Mouse (Mus musculus): ENCODE results near the gene Oas1e. TPM values are rescaled to one million over a fixed set of nuclear protein-coding genes. Genes with fewer than 3 reads are reported as not detected.
A peak's percentile ranks its signal among the peaks of the same experiment; 100 is the strongest.
"Not testable (repeated sequence)": the region's sequence is repeated elsewhere in the genome, so short reads cannot be mapped to it uniquely, and the experiment has no call there.

Gene Oas1e
- total RNA-seq (2021) (not detected), polyA plus RNA-seq (2012; rRNA removed) (not detected in 2 replicates)
- long read RNA-seq, result 0 reads

DNA sequence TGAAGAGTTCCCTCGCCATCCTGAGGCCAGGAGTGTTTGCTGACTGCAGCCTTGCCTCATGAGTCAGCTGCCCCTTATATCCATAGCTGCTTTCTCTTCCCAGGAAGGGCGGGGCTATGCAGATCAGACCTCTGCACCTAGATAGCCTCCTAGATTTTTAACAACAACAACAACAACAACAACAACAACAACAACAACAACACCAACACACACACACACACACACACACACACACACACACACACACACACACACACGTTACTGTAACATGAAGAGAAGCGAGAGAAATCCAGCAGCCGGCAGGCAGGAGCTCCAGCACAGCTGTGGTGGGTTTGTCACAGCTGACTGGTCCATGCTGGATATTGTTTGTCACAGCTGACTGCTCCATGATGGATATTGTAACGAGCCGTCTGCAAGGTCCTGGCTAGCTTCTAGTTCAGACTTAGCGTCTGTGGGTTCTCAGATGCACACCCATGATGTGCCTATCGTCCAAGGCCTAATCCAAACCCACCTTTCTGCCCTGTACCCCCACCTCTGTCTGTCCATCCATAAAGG is at the start of gene Oas1e:
Gene Oas1e, minus strand, starts transcription at position 51 of the 555 bp plus-strand sequence.
- H3K27me3 ChIP-seq (ENCODE audit: control insufficient read depth, insufficient read depth, low read length); H3K4me3 ChIP-seq; H3K79me2 ChIP-seq (replicated peaks; ENCODE audit: control insufficient read depth, insufficient read depth, low read length); H3K9ac ChIP-seq (ENCODE audit: low read depth, low read length); DNase-seq; H3K27ac ChIP-seq; H3K4me1 ChIP-seq (ENCODE audit: control insufficient read depth, insufficient read depth, low read length); H3K36me3 ChIP-seq (ENCODE audit: control insufficient read depth, insufficient read depth, low read length): not testable (repeated sequence)
- intact Hi-C loops (cut with DNase I), result loop anchor here (10.0 kb wide), 1 partner anchor 129 kb away; no protein-coding TSS in a partner anchor
- WGBS, result 76% methylated on average over 9 of the region's 9 CpGs

DNA sequence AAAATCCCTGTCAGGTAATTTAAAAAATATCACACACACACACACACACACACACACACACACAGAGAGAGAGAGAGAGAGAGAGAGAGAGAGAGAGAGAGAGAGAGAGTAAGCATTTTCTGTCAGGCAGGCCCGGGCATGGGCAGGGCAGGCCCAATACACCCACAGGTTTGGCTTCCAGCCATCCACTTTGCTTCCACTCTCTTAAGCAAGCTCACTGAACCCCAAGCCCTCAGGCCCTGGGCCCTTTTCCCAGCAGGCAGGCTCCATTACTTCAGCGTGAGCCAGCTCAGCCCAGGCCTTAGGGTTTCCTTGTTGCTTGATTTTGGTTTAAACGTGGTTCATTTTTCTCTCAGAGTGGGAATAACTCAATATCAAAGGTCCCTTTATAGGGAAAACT is 49.4 kb upstream of the Oas1e start:
- Histone ChIP-seq H3K4me3 (no peak overlapping the region), H3K4me1 (ENCODE audit: control insufficient read depth, insufficient read depth, low read length) (no peaks in the 10 kb centered on the region), H3K27ac (no peak overlapping the region), H3K36me3 (ENCODE audit: control insufficient read depth, insufficient read depth, low read length) (no peaks in the 10 kb centered on the region), H3K9ac (ENCODE audit: low read depth, low read length) (no peak overlapping the region), H3K27me3 (ENCODE audit: control insufficient read depth, insufficient read depth, low read length) (no peaks in the 10 kb centered on the region), H3K79me2 (replicated peaks; ENCODE audit: control insufficient read depth, insufficient read depth, low read length) (no peaks in the 10 kb centered on the region)
- intact Hi-C loops (cut with DNase I), result no loop called here
- DNase-seq, result peak in 1 of 2 experiments; percentile 15
- TF ChIP-seq POLR2A (IDR thresholded peaks at IDR 0.05; ENCODE audit: insufficient read depth, low read depth, low read length), result no peak
- no peak for TF ChIP-seq EP300 (IDR thresholded peaks at IDR 0.05; ENCODE audit: insufficient read depth, low read depth, low read length)
- WGBS, result 45% methylated on average over 3 of the region's 3 CpGs

- WGBS, result 8% methylated on average over 8 of the region's 8 CpGs
- H3K27ac ChIP-seq, result no peak overlapping the region
- no peaks in the 10 kb centered on the region for H3K79me2 ChIP-seq (replicated peaks; ENCODE audit: control insufficient read depth, insufficient read depth, low read length)
- TF ChIP-seq EP300 (IDR thresholded peaks at IDR 0.05; ENCODE audit: insufficient read depth, low read depth, low read length) (no peak), CTCF (IDR thresholded peaks at IDR 0.05) (peak; percentile 78)
- peak; percentile 17 to 40 for DNase-seq
- no peaks in the 10 kb centered on the region for H3K36me3 ChIP-seq (ENCODE audit: control insufficient read depth, insufficient read depth, low read length)
- intact Hi-C loops (cut with DNase I), result no loop called here
- no peaks in the 10 kb centered on the region for H3K4me1 ChIP-seq (ENCODE audit: control insufficient read depth, insufficient read depth, low read length)
- no peaks in the 10 kb centered on the region for H3K27me3 ChIP-seq (ENCODE audit: control insufficient read depth, insufficient read depth, low read length)
- no peak overlapping the region for H3K9ac ChIP-seq (ENCODE audit: low read depth, low read length)
- no peak overlapping the region for H3K4me3 ChIP-seq
These were observed 41.6 kb upstream of the Oas1e start for GRCm38 (mm10) chr5:120836731-120837585.

GRCm38 (mm10) chr5:120833335-120834280 is 38.3 kb upstream of the Oas1e start:
- 18% methylated on average over 17 of the region's 17 CpGs for WGBS
- Histone ChIP-seq H3K4me3 (no peak overlapping the region), H3K36me3 (ENCODE audit: control insufficient read depth, insufficient read depth, low read length) (no peaks in the 10 kb centered on the region), H3K27me3 (ENCODE audit: control insufficient read depth, insufficient read depth, low read length) (no peaks in the 10 kb centered on the region), H3K4me1 (ENCODE audit: control insufficient read depth, insufficient read depth, low read length) (no peaks in the 10 kb centered on the region), H3K79me2 (replicated peaks; ENCODE audit: control insufficient read depth, insufficient read depth, low read length) (no peaks in the 10 kb centered on the region), H3K9ac (ENCODE audit: low read depth, low read length) (no peak overlapping the region), H3K27ac (no peak overlapping the region)
- intact Hi-C loops (cut with DNase I), result no loop called here
- no peak for DNase-seq
- TF ChIP-seq POLR2A (IDR thresholded peaks at IDR 0.05; ENCODE audit: insufficient read depth, low read depth, low read length), result no peak
- TF ChIP-seq CTCF (IDR thresholded peaks at IDR 0.05), result no peak
- no peak for TF ChIP-seq EP300 (IDR thresholded peaks at IDR 0.05; ENCODE audit: insufficient read depth, low read depth, low read length)

DNA sequence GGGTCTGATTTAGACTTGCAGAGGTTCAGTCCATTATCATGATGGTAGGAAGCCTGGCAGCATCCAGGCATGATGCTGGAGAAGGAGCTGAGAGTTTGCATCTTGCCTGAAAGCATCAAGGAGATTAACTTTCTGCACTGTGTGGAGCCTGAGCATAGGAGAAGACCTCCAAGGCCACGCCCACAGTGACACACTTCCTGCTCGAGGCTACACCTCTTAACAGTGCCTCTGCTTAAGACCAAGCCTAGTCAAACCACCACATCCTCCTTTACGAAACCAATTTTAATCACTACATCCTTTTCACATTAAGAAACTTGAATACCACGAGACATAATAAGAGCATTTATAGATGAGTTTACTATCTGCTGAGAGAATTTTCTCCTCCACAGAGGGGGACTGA is 35.7 kb upstream of the Oas1e start:
- TF ChIP-seq EP300 (IDR thresholded peaks at IDR 0.05; ENCODE audit: insufficient read depth, low read depth, low read length), result no peak
- no peak for TF ChIP-seq POLR2A (IDR thresholded peaks at IDR 0.05; ENCODE audit: insufficient read depth, low read depth, low read length)
- no peak for TF ChIP-seq CTCF (IDR thresholded peaks at IDR 0.05)
- Histone ChIP-seq H3K4me3 (no peak overlapping the region), H3K27ac (no peak overlapping the region), H3K79me2 (replicated peaks; ENCODE audit: control insufficient read depth, insufficient read depth, low read length) (no peaks in the 10 kb centered on the region), H3K4me1 (ENCODE audit: control insufficient read depth, insufficient read depth, low read length) (no peaks in the 10 kb centered on the region), H3K36me3 (ENCODE audit: control insufficient read depth, insufficient read depth, low read length) (no peaks in the 10 kb centered on the region), H3K27me3 (ENCODE audit: control insufficient read depth, insufficient read depth, low read length) (no peaks in the 10 kb centered on the region), H3K9ac (ENCODE audit: low read depth, low read length) (no peak overlapping the region)
- 66% methylated on average over 4 of the region's 4 CpGs for WGBS
- intact Hi-C loops (cut with DNase I), result no loop called here
- no peak for DNase-seq
